Mouse (Mus musculus) CH12.LX (cell line): ENCODE measurements at regions not wholly inside any gene's neighbourhood (a gene's known extent, or its start where the extent isn't known, plus 50 kb on each side); places are given as distances from the start of the nearest gene placed in this dataset.

Experiments
- DNase-seq: peaks from one replicate; pipeline ENCODE4 v3.0.0-alpha.2; 2013; ENCODE audit errors: extremely low read depth
- H3K27ac ChIP-seq: 2 replicates; pipeline ENCODE4 v1.5.1; 2012; ENCODE audit warnings: low read depth, mild to moderate bottlenecking, control low read depth, moderate library complexity; ENCODE audit not compliant: insufficient read depth
- H3K27me3 ChIP-seq: replicated peaks from 2 replicates; pipeline ENCODE3; 2012; ENCODE audit warnings: inconsistent platforms
- H3K36me3 ChIP-seq, 2 experiments: replicated peaks in 1 of 2; 2 replicates each; pipeline versions ENCODE3 to v1.6.1; 2012; ENCODE audit warnings: inconsistent platforms in 1 of 2, low read length in 1 of 2, mild to moderate bottlenecking in 1 of 2, mixed read lengths in 1 of 2, moderate library complexity in 1 of 2; ENCODE audit not compliant: control insufficient read depth in 1 of 2, insufficient read depth in 1 of 2
- H3K4me1 ChIP-seq, 2 experiments: 2 replicates each; pipeline ENCODE4 v1.6.1; 2012; ENCODE audit warnings: inconsistent platforms in 1 of 2, moderate library complexity in 1 of 2; ENCODE audit not compliant: insufficient read depth in 2 of 2, control insufficient read depth in 1 of 2
- H3K4me2 ChIP-seq: 2 replicates; pipeline ENCODE4 v1.6.1; 2012; ENCODE audit warnings: low read depth, mild to moderate bottlenecking, control low read depth; ENCODE audit not compliant: poor library complexity, insufficient read depth, severe bottlenecking
- H3K4me3 ChIP-seq, 3 experiments: fragments of 150-350 bp in 1 of 3; sonication (generic) in 1 of 3; replicated peaks in 1 of 3; 2 replicates each; pipeline versions ENCODE3 to v1.5.1; 2011 to 2012; ENCODE audit warnings: low read depth in 2 of 3, low read length in 2 of 3, mild to moderate bottlenecking in 2 of 3, moderate library complexity in 2 of 3, control low read depth in 1 of 3, improper control_type of control experiment in 1 of 3, inconsistent platforms in 1 of 3, mixed read lengths in 1 of 3; ENCODE audit not compliant: poor library complexity in 1 of 3
- H3K79me2 ChIP-seq: replicated peaks from 2 replicates; pipeline ENCODE4 v1.6.1; 2012; ENCODE audit warnings: mild to moderate bottlenecking, moderate library complexity; ENCODE audit not compliant: control insufficient read depth, poor library complexity, insufficient read depth, severe bottlenecking; ENCODE audit errors: extremely low read depth
- H3K9ac ChIP-seq: 2 replicates; pipeline ENCODE4 v1.6.1; 2012; ENCODE audit warnings: low read depth, mild to moderate bottlenecking, control low read depth, moderate library complexity; ENCODE audit not compliant: insufficient read depth
- H3K9me3 ChIP-seq: replicated peaks from 2 replicates; pipeline ENCODE3; 2012; ENCODE audit warnings: low read length, inconsistent platforms, mixed read lengths
- CHD1 ChIP-seq: IDR thresholded peaks from 2 replicates; pipeline ENCODE4 v1.6.1; 2012; ENCODE audit warnings: low read depth, low read length, improper control_type of control experiment, inconsistent platforms
- CTCF ChIP-seq, 2 experiments: IDR thresholded peaks in 1 of 2; conservative IDR thresholded peaks in 1 of 2; 2 replicates each; pipeline ENCODE4 v1.5.1; 2011 to 2012; ENCODE audit warnings: low read depth in 2 of 2, low read length in 2 of 2, improper control_type of control experiment in 1 of 2, inconsistent platforms in 1 of 2, mild to moderate bottlenecking in 1 of 2, moderate library complexity in 1 of 2
- KAT2A ChIP-seq: IDR thresholded peaks from 2 replicates; pipeline ENCODE4 v1.6.1; 2012; ENCODE audit warnings: low read length, improper control_type of control experiment, inconsistent platforms; ENCODE audit not compliant: insufficient replicate concordance
- MAX ChIP-seq: IDR thresholded peaks from 2 replicates; pipeline ENCODE4 v1.6.1; 2011; ENCODE audit warnings: low read length, improper control_type of control experiment
- NRF1 ChIP-seq: IDR thresholded peaks from 2 replicates; pipeline ENCODE4 v1.6.1; 2014; ENCODE audit warnings: low read depth, mild to moderate bottlenecking, inconsistent platforms, low read length, improper control_type of control experiment, moderate library complexity
- PAX5 ChIP-seq: IDR thresholded peaks from 2 replicates; pipeline ENCODE4 v1.6.1; 2012; ENCODE audit warnings: low read length, inconsistent platforms, mixed read lengths
- POLR2A ChIP-seq: IDR thresholded peaks from 2 replicates; pipeline ENCODE4 v1.6.1; 2011; ENCODE audit warnings: low read depth, mild to moderate bottlenecking, improper control_type of control experiment, low read length
- RAD21 ChIP-seq: IDR thresholded peaks from 2 replicates; pipeline ENCODE4 v1.6.1; 2011; ENCODE audit warnings: low read depth, mild to moderate bottlenecking, low read length, improper control_type of control experiment, moderate library complexity
- RCOR1 ChIP-seq: conservative IDR thresholded peaks from 2 replicates; pipeline ENCODE4 v1.6.1; 2012; ENCODE audit warnings: low read depth, mild to moderate bottlenecking, inconsistent platforms, low read length, improper control_type of control experiment
- SIN3A ChIP-seq: IDR thresholded peaks from 2 replicates; pipeline ENCODE4 v1.6.1; 2012; ENCODE audit warnings: low read length, improper control_type of control experiment, inconsistent platforms
- SMC3 ChIP-seq: IDR thresholded peaks from 2 replicates; pipeline ENCODE4 v1.6.1; 2011; ENCODE audit warnings: low read depth, low read length, improper control_type of control experiment
- USF1 ChIP-seq: IDR thresholded peaks from 2 replicates; pipeline ENCODE4 v1.6.1; 2014; ENCODE audit warnings: low read depth, mild to moderate bottlenecking, inconsistent platforms, low read length, improper control_type of control experiment
- ZMIZ1 ChIP-seq: IDR thresholded peaks from 2 replicates; pipeline ENCODE4 v1.6.1; 2012; ENCODE audit warnings: low read depth, mild to moderate bottlenecking, inconsistent platforms, low read length, improper control_type of control experiment
- ZNF384 ChIP-seq: IDR thresholded peaks from 2 replicates; pipeline ENCODE4 v1.6.1; 2012; ENCODE audit warnings: low read depth, low read length, improper control_type of control experiment, inconsistent platforms
- dilution Hi-C: fragments of 300-500 bp; cut with MboI; formaldehyde crosslinking; loops from 2 replicates; pipeline ENCODE4 v1.14.3; 2020; ENCODE audit warnings: low sequenced_read_pairs; ENCODE audit not compliant: extremely low pct_unique_long_range_greater_than_20kb, extremely low pct_ligation_motif_present
- in situ Hi-C: fragments of 300-500 bp; cut with MboI; formaldehyde crosslinking; loops from 3 replicates; pipeline ENCODE4 v1.14.3; 2019; ENCODE audit warnings: low sequenced_read_pairs, low pct_ligation_motif_present, low pct_unique_long_range_greater_than_20kb, mixed read lengths

GRCm38 (mm10) chr11:117592570-117592969 lies 61.5 kb upstream of the Tnrc6c start:
- dilution Hi-C loops = no loop called here
- no peak for DNase-seq
- Histone ChIP-seq H3K27me3 (no peaks in the 10 kb centered on the region), H3K4me3 (no peak overlapping the region), H3K79me2 (no peaks in the 10 kb centered on the region), H3K36me3 (no peaks in the 10 kb centered on the region), H3K9me3 (peaks cover 9% of the 10 kb centered on the region), H3K9ac (no peak overlapping the region), H3K4me1 (peaks cover 6 to 39% of the 10 kb centered on the region in 2 experiments), H3K4me2 (no peak overlapping the region), H3K27ac (no peak overlapping the region)
- TF ChIP-seq SMC3 (no peak), ZMIZ1 (no peak), USF1 (no peak), NRF1 (no peak), POLR2A (no peak), RCOR1 (no peak), MAX (no peak), RAD21 (no peak), KAT2A (no peak), CTCF (conservative IDR thresholded peaks at IDR 0.05 in 1 of 2, IDR thresholded peaks at IDR 0.05 in 1 of 2; ENCODE audit: low read depth in 2 of 2, low read length in 2 of 2) (no peak), SIN3A (no peak), CHD1 (no peak)
- in situ Hi-C loops = no loop called here

DNA sequence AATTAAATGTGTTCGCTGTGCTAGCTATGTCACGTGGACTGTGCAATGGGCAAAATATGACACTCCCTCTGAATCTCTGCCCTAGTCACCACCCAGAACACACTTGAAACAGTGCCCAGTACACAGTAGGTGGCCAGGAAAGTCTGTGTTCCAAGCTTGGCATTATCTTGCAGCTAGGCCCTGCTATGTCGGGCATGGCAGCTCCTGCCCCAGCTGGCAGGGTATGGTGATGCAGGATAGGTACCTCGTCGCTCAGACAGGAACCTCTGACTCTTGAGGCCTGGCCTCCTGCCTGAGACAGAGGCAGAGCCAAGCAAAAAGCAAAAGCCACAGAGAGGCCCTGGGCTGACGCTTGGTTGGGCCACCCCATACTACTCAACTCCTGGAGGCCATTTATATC lies 57.9 kb upstream of the Tnrc6c start:
- no peak for TF ChIP-seq CTCF (conservative IDR thresholded peaks at IDR 0.05 in 1 of 2, IDR thresholded peaks at IDR 0.05 in 1 of 2; ENCODE audit: low read depth in 2 of 2, low read length in 2 of 2)
- no peak for TF ChIP-seq ZNF384
- H3K9me3 ChIP-seq = no peaks in the 10 kb centered on the region
- in situ Hi-C loops (no loop called here), dilution Hi-C loops (no loop called here)
- no peak for DNase-seq
- H3K36me3 ChIP-seq = no peaks in the 10 kb centered on the region
- H3K9ac ChIP-seq = no peak overlapping the region
- H3K4me2 ChIP-seq = no peak overlapping the region
- peaks cover 6 to 62% of the 10 kb centered on the region in 2 experiments for H3K4me1 ChIP-seq
- H3K27ac ChIP-seq = no peak overlapping the region
- H3K4me3 ChIP-seq = no peak overlapping the region
- H3K27me3 ChIP-seq = no peaks in the 10 kb centered on the region
- no peaks in the 10 kb centered on the region for H3K79me2 ChIP-seq

GRCm38 (mm10) chr11:117597754-117598153 lies 56.3 kb upstream of the Tnrc6c start:
- no peaks in the 10 kb centered on the region for H3K27me3 ChIP-seq

More at GRCm38 (mm10) chr11:117597754-117598153, 56.3 kb upstream of the Tnrc6c start:
- Histone ChIP-seq H3K4me2 (no peak overlapping the region), H3K9me3 (no peaks in the 10 kb centered on the region), H3K79me2 (no peaks in the 10 kb centered on the region), H3K36me3 (no peaks in the 10 kb centered on the region), H3K4me1 (peaks cover 6 to 57% of the 10 kb centered on the region in 2 experiments), H3K4me3 (no peak overlapping the region)
- DNase-seq = no peak
- dilution Hi-C loops = no loop called here
- TF ChIP-seq ZMIZ1 (no peak), PAX5 (no peak)
- TF ChIP-seq, all 38 proteins: peak for 0
- Histone ChIP-seq H3K9ac (no peak overlapping the region), H3K27ac (no peak overlapping the region)
- in situ Hi-C loops = no loop called here
